Mouse (Mus musculus): ENCODE measurements around the gene Zpbp. TPM values are rescaled to one million over a fixed set of nuclear protein-coding genes. Genes with fewer than 3 reads are reported as not detected.

Gene Zpbp
- 2.1 TPM for total RNA-seq (2023)

DNA sequence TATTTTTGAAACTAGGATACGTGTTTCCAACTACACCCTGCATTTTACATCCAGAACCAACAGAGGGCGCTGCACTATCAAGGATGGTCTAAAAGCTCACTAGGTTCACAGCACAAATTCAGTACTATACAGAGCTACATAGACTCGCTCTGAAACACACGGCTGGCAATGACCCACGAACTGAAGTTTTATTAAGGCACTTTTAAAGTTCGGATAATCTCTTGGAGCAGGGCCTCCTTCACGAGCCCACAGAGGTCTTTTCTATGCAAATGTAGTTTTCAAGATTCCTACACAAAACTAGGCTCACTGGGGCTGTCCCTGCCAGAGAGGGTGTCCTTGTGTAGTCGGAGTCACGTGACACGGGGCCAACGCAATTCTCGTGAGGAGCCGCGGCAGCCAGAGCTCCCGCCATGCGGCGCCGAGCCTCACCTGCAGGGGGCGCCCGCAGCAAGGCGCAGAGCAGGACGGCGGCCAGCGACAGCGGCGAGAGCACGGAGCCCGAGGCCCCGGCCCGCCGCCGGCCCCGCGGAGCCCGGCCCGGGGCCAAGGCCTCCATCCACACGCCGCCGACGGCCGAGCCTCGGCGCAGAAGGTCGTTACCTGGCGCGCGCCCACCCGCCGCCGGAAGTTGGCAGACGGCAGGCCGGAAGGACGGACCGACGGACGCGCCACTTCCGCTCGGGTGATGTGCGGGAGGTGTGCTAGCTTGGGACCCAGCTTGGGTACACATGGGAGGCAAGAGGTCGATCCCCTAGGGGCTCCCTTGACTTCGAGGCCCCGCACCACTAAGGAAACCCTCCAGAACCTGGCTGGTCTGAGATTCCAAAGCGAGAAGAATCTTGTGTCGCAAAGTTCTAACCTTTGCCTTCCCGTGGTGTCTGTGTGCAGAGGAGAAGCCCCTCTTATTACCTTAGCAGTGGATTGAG is at the start of gene Zpbp, which contains the start of gene Spata48:
Zpbp (minus strand) TSS at position 774 of the 926 bp plus-strand sequence.
Spata48 (plus strand) TSS at position 460 of the 926 bp plus-strand sequence.

Other genes with a start within 250 kb of the Zpbp start
- gene Spata48, start 314 bp downstream of the Zpbp start, total RNA-seq (2023): 6.1 TPM
- gene 4930512M02Rik, start 165.4 kb upstream of the Zpbp start, total RNA-seq (2023): not detected
- gene Ikzf1, start 222.6 kb upstream of the Zpbp start, total RNA-seq (2023): 638 TPM